Mouse (Mus musculus) olfactory bulb, adult 2 months (tissue): Measurements from ENCODE around the gene Fxyd5.

Source experiments
- CTCF ChIP-seq: fragments of 200-500 bp; IDR thresholded peaks from 2 replicates; pipeline ENCODE4 v1.5.1; 2012; ENCODE audit warnings: low read depth, mild to moderate bottlenecking, low read length, moderate library complexity; ENCODE audit not compliant: insufficient read depth
- POLR2A ChIP-seq: fragments of 200-500 bp; IDR thresholded peaks from 2 replicates; pipeline ENCODE4 v1.6.1; 2012; ENCODE audit warnings: mild to moderate bottlenecking, low read depth, low read length, moderate library complexity; ENCODE audit not compliant: insufficient read depth

- TF ChIP-seq CTCF = no peak
- TF ChIP-seq POLR2A = no peak
These were observed 10.6 kb downstream of the Fxyd5 start for GRCm38 (mm10) chr7:31031731-31032130.
